Mouse (Mus musculus): Measurements from ENCODE around the gene Lgals8.
A peak's percentile ranks its signal among the peaks of the same experiment; 100 is the strongest.

Lgals8 gene

DNA sequence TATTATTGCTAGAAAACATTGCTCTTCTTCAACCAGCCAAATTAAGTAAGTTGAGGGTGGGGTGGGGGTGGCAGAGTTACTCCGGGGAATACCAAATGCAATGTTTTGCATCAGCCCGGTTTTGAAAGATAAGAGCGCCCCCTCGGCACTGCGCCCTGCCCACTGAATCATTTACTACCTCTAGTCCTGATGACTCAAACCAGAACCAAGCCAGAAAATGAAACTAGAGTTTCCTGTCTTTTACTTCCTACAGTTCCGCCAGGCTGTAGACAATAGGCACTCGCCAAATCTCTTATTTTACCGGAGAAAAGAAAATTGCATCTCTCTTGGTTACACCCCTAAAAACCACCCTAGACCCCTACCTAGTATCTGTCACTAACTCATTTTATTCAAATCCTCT, 4.3 kb downstream of the Lgals8 start:
- DNase-seq: peak; percentile 62

DNA sequence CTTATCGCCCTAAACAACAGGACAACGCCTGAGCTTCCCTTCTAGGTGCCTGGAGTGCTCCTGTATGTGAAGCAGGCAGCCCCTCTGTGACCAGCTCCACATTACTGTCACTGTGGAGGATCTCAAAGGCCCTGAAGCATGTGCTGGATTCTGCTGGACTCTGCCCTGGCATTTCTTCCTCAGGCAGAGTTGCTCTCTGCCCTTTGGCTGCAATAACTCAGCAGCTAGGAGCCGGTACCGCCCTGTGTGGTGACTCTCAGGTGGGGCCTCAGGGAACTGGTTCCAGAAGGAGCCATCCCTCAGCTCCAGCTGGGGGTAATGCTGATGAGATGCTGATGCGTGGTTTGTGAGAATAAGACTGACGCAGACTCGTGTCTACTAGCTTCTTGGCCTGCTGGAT, 8.0 kb downstream of the Lgals8 start:
- DNase-seq: peak; percentile 72

GRCm38 (mm10) chr13:12454686-12455390, 9.9 kb downstream of the Lgals8 start:
- DNase-seq: peak; percentile 24

GRCm38 (mm10) chr13:12453150-12453549, 11.6 kb downstream of the Lgals8 start:
- no peak for DNase-seq

- DNase-seq: peak; percentile 22
Measured at GRCm38 (mm10) chr13:12442008-12442587, 22.6 kb downstream of the Lgals8 start.

DNA sequence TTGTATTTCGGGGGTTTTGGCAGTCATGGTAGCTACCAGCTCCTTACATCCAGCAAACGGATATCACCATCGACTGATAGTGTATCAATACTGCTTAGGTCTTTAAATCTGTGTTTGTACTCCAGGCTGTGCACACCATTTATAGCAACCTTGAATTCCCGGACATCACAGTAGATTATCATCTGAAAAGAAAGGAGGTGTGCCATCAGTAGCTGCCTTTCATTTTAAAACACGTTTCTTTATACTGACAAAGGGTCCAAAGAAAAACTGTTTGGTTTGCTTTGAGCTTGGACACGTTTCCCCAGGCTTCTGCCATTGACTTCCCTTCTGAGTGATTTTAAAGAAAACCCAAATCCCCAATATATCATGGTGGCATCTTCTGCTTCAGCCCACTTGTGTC, 23.9 kb downstream of the Lgals8 start:
- DNase-seq: no peak

- DNase-seq: no peak
Measured at GRCm38 (mm10) chr13:12439586-12439985, 25.2 kb downstream of the Lgals8 start.

GRCm38 (mm10) chr13:12433843-12434242, 30.9 kb downstream of the Lgals8 start:
- peak; percentile 37 for DNase-seq

DNA sequence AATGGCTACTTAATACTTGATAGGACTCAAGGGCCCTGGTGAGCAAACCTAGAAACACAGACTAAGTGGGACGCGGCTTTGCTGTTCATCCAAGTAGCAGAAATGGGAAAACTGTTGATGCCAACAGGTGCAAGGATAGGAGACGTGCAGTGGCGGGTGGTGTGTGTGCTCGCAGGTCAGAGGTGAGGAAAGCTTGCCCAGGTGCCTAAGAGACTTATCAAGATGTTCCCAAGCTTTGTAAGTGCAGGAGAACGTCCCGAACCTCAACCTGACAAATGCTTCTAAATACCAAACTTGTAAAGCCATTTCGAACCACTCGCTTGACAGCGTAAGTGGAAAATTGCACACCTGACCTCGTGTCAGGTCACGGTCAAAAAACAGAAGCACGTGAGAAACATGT, 36.2 kb downstream of the Lgals8 start:
- DNase-seq: no peak

DNA sequence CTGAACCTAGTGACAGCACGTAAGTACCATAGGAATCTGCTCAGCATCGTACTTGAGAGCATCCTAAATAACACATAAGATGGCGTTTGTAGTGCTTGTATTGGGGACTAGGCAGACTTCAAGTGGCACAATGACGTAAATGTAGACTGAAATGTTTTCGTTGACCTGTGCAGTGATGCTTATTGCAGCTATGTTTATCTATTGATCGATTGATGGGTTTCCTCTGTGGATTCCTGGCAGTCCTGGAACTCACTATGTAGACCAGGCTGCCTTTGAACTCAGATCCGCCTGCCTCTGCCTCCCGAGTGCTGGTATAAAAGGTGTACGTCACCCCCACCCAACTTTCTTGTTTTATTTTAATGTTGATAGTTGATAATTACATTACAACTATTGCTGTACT, 44.1 kb downstream of the Lgals8 start:
- DNase-seq: no peak

- no peak for DNase-seq
Measured at GRCm38 (mm10) chr13:12412016-12412415, 52.7 kb downstream of the Lgals8 start.

DNA sequence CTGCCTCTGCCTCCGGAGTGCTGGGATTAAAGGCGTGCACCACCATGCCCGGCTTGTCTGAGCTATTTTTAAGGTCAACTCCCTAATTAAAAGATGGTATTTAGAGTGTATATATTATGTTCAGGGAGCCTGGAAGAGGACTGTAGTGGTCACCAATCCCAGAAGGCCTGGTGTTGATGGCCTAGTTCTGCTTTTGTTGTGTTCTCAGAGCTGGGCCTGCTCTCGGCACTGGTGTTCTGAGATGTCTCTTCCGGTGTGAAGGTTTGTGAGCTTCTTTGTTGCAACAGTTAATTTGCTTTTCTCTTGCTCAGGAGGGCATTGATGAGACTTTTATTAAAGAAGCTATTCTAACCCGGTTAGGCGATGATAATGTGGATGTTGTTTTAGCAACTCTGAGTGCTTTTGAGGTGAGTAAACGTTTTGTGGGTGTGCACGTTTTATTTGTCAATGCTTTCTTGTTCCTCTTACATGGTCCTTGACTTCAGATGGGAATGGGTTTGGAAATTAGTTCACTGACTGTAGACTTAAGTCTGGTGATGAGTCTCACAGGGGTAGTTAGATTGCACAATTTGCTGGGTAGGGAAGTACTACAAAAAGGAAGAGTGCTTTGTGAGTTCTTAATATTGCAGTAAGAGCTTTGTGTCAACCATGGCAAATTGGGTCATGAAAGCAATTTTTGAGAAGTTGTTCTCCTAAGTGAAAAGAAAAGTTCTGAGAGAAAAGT, 56.2 kb downstream of the Lgals8 start:
- DNase-seq: no peak

DNA sequence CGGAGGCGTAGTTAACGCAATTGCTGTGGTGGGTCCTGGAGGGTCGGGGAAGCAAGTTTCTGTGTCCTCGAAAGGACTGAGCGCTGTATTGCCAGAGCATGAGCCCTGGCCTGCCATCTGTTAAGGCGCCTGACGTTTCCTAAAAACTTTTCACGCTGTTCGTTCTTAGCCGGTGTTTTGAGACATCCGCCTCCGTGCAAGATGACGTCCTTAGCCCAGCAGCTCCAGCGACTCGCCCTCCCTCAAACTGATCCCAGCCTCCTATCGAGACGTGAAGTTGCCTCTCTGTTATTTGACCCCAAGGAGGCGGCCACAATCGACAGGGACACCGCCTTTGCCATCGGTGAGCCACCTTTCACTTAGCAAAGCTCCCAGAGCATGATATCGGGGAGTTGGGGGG, 69.2 kb downstream of the Lgals8 start:
- DNase-seq: no peak

DNA sequence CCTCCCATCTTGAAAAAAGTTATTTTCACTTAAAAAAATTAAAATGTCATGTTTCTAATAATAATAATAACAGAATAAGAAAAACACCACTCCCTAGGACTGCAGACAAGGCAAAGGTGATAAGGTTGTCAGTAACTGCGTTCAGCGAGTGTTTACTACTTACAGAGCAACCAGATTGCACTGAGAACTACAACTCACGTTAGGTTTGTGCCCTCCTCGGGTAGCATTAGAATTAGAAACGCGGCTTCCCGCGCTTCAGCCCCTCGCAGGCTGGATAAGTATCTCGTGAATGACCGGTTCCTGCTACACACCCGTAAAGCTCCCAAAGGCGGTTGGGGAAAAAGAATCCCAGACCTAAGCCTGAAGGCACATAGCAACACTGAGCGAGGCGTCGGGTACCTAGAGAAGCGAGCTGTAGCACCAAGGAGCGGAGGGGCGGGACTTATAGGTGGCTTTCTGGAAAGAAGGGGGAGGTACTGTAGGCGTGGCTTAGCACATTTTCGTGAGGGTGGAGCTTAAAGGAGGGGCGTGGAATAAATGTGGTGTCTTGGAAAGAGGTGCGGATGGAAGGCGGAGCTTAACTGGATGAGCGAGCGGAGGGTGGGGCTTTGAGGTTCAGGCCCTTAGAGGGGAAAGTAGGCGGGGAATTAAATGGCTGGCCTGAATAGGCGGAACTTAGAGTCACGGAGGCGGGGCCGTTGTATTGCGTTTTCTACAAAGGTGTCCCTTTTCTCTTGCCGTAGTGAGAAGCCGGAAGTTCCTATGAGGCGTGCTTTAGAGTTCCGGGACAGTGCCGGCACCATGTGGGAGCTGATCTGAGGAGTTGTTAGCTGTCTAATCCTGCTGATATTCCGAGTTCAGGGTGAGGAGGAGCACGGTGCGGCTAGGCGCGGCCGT, 69.9 kb downstream of the Lgals8 start, which contains the start of gene Heatr1:
Gene Heatr1, plus strand, starts transcription at position 419 of the 897 bp plus-strand sequence.
- peak; percentile 99 for DNase-seq
